Mouse (Mus musculus): ENCODE measurements around the gene Umps. TPM values are rescaled to one million over a fixed set of nuclear protein-coding genes. Genes with fewer than 3 reads are reported as not detected.

Umps gene
- polyA plus RNA-seq, 1 experiment = 14.2 TPM

DNA sequence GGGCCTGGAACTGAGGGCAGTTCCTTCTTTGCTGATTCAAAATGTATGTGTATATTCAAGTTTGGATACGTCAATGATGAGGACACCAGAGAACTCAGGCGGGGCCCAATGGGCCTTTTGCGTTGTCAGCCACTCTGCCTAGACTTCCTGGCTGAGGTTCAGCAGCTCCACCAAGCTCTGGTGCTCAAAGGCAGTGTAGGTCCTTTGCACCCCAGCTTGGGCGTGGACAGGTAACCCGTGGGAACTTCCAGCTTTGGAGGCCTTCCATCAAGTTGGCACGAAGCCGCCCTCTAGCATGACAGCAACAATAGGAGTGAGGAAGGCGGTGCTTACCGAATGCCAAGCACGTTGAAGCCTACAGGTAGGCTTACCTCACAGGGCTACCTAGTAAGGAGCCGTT lies 33.4 kb downstream of the Umps start:
- 82% methylated on average over 11 of the region's 11 CpGs for WGBS
- TF ChIP-seq POLR2A (IDR thresholded peaks at IDR 0.05; ENCODE audit: borderline replicate concordance, control insufficient read depth, low read depth, low read length) (no peak), CTCF (IDR thresholded peaks at IDR 0.05; ENCODE audit: control insufficient read depth, insufficient read depth, low read length) (no peak)
- H3K27ac ChIP-seq (ENCODE audit: control insufficient read depth, insufficient read depth, low read depth, low read length, poor library complexity) = no peak overlapping the region
- H3K4me3 ChIP-seq (replicated peaks; ENCODE audit: control insufficient read depth, low read depth, low read length) = no peak overlapping the region
- peaks cover 8% of the 10 kb centered on the region for H3K4me1 ChIP-seq (ENCODE audit: control insufficient read depth, insufficient read depth, low read length)

DNA sequence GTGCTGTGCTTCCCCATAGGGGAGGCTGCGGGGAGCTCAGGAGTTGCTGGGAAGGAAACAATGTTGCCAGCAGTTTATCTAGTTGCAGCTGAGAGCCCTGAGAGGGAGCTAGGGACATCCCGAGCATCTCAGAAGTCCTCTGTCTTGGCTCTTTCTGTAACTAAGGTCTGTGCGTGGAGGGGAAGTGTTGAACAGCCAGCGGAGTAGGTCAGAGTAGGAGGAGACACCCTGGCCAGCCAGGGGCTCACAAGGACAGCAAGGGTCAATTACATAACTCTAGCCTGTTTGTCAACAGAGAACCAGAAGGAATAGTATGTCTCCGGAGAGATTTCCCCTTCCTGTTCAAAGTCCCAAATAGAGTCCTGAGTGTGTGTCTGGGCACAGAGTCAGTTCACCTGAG lies 34.7 kb downstream of the Umps start:
- Histone ChIP-seq H3K4me3 (replicated peaks; ENCODE audit: control insufficient read depth, low read depth, low read length) (no peak overlapping the region), H3K27ac (ENCODE audit: control insufficient read depth, insufficient read depth, low read depth, low read length, poor library complexity) (no peak overlapping the region), H3K4me1 (ENCODE audit: control insufficient read depth, insufficient read depth, low read length) (peaks cover 8% of the 10 kb centered on the region)
- no peak for TF ChIP-seq POLR2A (IDR thresholded peaks at IDR 0.05; ENCODE audit: borderline replicate concordance, control insufficient read depth, low read depth, low read length)
- TF ChIP-seq CTCF (IDR thresholded peaks at IDR 0.05; ENCODE audit: control insufficient read depth, insufficient read depth, low read length) = no peak
- WGBS = 29% methylated on average over 5 of the region's 5 CpGs

DNA sequence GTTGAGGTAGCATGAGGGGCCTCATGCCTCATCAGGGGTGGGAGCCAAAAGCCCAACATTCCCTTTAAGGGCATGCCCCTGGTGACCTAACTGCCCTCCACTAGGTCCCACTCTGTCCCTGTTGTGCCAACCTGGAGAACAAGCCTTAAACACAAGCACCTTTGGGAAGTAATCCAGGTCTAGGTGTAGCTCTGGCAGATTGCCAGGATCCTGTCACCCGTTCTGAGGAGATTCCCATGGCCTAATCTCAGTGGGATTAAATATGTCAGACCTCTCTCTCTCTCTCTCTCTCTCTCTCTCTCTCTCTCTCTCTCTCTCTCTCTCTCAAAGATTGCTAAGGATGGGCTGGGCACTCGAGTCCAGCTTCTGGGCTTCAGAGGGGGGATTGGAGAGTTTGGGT lies 35.2 kb downstream of the Umps start:
- 61% methylated on average over 2 of the region's 2 CpGs for WGBS
- no peak overlapping the region for H3K27ac ChIP-seq (ENCODE audit: control insufficient read depth, insufficient read depth, low read depth, low read length, poor library complexity)
- H3K4me3 ChIP-seq (replicated peaks; ENCODE audit: control insufficient read depth, low read depth, low read length) = no peak overlapping the region
- H3K4me1 ChIP-seq (ENCODE audit: control insufficient read depth, insufficient read depth, low read length) = peaks cover 6% of the 10 kb centered on the region
- TF ChIP-seq POLR2A (IDR thresholded peaks at IDR 0.05; ENCODE audit: borderline replicate concordance, control insufficient read depth, low read depth, low read length) = no peak
- TF ChIP-seq CTCF (IDR thresholded peaks at IDR 0.05; ENCODE audit: control insufficient read depth, insufficient read depth, low read length) = no peak

DNA sequence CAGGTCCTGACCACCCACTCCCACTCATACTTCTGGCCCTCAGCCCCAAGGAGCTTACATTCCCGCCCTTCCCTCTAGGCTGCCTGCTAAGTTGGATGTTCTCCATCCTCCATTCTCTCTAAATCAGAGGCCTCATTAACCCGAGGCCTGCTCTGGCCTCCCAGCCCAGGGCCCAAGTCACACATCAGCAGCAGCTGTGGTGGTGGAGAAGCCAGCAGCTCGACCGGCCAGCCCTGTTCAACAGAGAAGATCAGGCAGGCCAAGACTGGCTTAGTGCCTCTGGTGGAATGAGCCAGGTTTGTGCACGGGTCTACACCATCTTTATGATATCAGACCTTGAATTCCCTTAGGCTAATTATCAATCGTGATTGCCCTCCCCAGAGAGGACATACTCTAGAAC lies 36.1 kb downstream of the Umps start:
- Histone ChIP-seq H3K27ac (ENCODE audit: control insufficient read depth, insufficient read depth, low read depth, low read length, poor library complexity) (no peak overlapping the region), H3K4me3 (replicated peaks; ENCODE audit: control insufficient read depth, low read depth, low read length) (no peak overlapping the region), H3K4me1 (ENCODE audit: control insufficient read depth, insufficient read depth, low read length) (peaks cover 6% of the 10 kb centered on the region)
- TF ChIP-seq POLR2A (IDR thresholded peaks at IDR 0.05; ENCODE audit: borderline replicate concordance, control insufficient read depth, low read depth, low read length) (no peak), CTCF (IDR thresholded peaks at IDR 0.05; ENCODE audit: control insufficient read depth, insufficient read depth, low read length) (no peak)
- 77% methylated on average over 6 of the region's 6 CpGs for WGBS

DNA sequence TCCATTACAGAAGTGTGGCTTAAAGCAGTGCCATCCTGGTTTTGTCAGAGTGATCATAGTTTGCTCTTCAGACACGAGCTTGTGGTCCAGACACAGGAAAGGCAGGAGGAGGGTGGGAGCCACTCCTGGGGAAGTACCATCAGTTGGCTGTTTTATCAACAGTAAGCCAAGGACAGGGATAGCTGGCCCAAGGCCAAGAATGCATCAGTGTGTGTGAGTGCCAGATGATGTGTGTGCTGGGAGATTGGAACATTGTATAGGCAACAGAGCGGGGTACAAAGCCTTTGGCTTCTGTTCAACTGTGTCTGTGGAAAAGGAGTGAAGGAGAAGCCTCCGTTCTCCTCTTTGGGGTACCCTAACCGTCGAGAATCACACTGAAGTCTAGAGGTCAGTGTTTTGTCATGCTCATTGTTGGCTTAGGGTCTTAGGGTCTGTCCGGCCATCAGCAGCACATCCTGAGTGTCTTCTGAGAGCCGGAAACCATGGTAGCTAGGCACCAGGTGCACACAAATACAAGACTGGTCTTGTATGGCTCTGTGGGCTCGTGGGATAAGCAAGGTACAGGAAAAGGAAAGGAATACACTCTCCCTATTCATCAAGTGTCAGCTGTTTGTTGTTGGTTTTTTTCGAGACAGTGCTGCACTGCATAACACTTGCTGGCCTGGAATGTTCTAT lies 37.9 kb downstream of the Umps start:
- Histone ChIP-seq H3K27ac (ENCODE audit: control insufficient read depth, insufficient read depth, low read depth, low read length, poor library complexity) (no peak overlapping the region), H3K4me3 (replicated peaks; ENCODE audit: control insufficient read depth, low read depth, low read length) (no peak overlapping the region), H3K4me1 (ENCODE audit: control insufficient read depth, insufficient read depth, low read length) (peaks cover 4% of the 10 kb centered on the region)
- TF ChIP-seq POLR2A (IDR thresholded peaks at IDR 0.05; ENCODE audit: borderline replicate concordance, control insufficient read depth, low read depth, low read length) (no peak), CTCF (IDR thresholded peaks at IDR 0.05; ENCODE audit: control insufficient read depth, insufficient read depth, low read length) (no peak)
- WGBS = 66% methylated on average over 9 of the region's 9 CpGs

DNA sequence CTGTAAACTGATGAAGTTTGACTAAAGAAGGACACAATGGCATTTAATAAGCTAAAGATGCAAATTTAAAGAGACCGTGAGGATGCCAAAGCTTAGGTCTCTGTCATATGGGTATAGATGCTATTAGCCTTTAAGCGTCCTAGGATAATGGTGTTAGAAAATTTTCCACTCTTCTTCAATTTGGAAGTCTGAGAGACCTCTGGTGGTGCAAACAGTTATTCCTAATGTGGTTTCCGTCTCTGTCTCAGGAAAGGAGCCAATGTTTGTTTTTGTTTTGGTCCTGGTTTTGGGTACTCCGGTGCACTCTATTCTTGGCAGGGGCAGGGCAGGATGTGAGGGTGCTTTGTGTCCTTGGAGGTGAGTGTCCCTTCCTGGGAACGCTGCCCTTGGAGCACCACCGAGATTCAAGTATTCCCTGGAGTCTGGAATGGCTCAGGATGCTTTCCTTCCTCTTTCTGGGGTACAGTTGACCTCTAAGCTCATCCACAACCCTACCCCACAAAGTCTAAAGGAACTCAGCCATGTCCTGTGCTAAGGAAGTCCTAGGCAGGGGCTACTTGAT lies 39.5 kb downstream of the Umps start:
- H3K4me1 ChIP-seq (ENCODE audit: control insufficient read depth, insufficient read depth, low read length) = peaks cover 3% of the 10 kb centered on the region; the same call in 1 of the 2 replicates
- TF ChIP-seq CTCF (IDR thresholded peaks at IDR 0.05; ENCODE audit: control insufficient read depth, insufficient read depth, low read length) = no peak
- TF ChIP-seq POLR2A (IDR thresholded peaks at IDR 0.05; ENCODE audit: borderline replicate concordance, control insufficient read depth, low read depth, low read length) = no peak
- no peak overlapping the region for H3K4me3 ChIP-seq (replicated peaks; ENCODE audit: control insufficient read depth, low read depth, low read length)
- 76% methylated on average over 6 of the region's 6 CpGs for WGBS
- no peak overlapping the region for H3K27ac ChIP-seq (ENCODE audit: control insufficient read depth, insufficient read depth, low read depth, low read length, poor library complexity)

DNA sequence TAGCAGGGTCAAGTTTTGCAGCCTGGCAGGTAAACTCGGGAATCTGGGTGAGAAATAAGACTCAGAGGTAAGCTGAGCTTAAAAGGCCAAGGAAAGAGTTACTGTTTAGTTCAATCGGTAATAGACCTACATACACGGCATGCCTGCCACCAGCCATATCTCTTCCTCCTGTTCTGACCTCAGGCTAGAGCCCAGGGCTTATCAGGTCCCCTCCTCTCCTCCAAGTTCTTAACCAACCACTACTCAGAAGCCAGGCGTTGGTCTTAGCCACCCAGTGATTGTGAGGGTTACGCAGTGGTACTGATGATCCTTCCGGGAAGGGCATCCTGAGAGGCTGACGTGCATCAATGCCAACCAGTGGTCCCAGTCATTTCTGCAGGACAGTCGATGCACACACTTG lies 43.1 kb downstream of the Umps start:
- 64% methylated on average over 8 of the region's 8 CpGs for WGBS
- TF ChIP-seq CTCF (IDR thresholded peaks at IDR 0.05; ENCODE audit: control insufficient read depth, insufficient read depth, low read length) (no peak), POLR2A (IDR thresholded peaks at IDR 0.05; ENCODE audit: borderline replicate concordance, control insufficient read depth, low read depth, low read length) (no peak)
- peaks cover 2% of the 10 kb centered on the region; the same call in 1 of the 2 replicates for H3K4me1 ChIP-seq (ENCODE audit: control insufficient read depth, insufficient read depth, low read length)
- no peak overlapping the region for H3K4me3 ChIP-seq (replicated peaks; ENCODE audit: control insufficient read depth, low read depth, low read length)
- no peak overlapping the region for H3K27ac ChIP-seq (ENCODE audit: control insufficient read depth, insufficient read depth, low read depth, low read length, poor library complexity)

DNA sequence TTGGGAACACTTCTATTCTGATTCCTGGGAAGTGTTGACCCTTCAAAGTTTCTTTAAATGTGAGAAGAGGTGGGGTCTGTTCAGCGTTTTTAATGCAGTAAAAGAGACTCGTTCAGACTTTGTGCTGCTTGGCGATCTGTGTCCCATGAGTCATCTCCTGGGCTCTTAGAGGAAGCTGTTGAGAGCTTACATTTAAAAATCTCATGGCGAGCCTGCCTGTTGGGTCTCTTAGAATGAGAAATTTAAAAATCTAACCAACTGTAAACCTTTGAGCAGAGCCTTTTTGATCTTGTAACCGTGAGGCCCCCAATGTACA lies 43.9 kb downstream of the Umps start:
- peaks cover 2% of the 10 kb centered on the region; the same call in 1 of the 2 replicates for H3K4me1 ChIP-seq (ENCODE audit: control insufficient read depth, insufficient read depth, low read length)

More for the DNA sequence above, 43.9 kb downstream of the Umps start:
- WGBS = 20% methylated on average over 5 of the region's 5 CpGs
- TF ChIP-seq POLR2A (IDR thresholded peaks at IDR 0.05; ENCODE audit: borderline replicate concordance, control insufficient read depth, low read depth, low read length) = no peak
- no peak for TF ChIP-seq CTCF (IDR thresholded peaks at IDR 0.05; ENCODE audit: control insufficient read depth, insufficient read depth, low read length)
- H3K27ac ChIP-seq (ENCODE audit: control insufficient read depth, insufficient read depth, low read depth, low read length, poor library complexity) = no peak overlapping the region
- no peak overlapping the region for H3K4me3 ChIP-seq (replicated peaks; ENCODE audit: control insufficient read depth, low read depth, low read length)
